Mouse (Mus musculus) left cerebral cortex, postnatal 14 days (tissue): Measurements from ENCODE around the gene Cfap126. TPM values are rescaled to one million over a fixed set of nuclear protein-coding genes. Genes with fewer than 3 reads are reported as not detected.
"Not testable (repeated sequence)": the region's sequence is repeated elsewhere in the genome, so short reads cannot be mapped to it uniquely, and the experiment has no call there.

Experiments
- DNase-seq, 2 experiments: peaks; one replicate each; pipeline ENCODE4 v3.0.0; 2021 to 2022; ENCODE audit warnings: low spot score in 2 of 2, mixed read lengths in 1 of 2
- intact Hi-C: fragments of 180-260 bp; cut with DNase I; formaldehyde crosslinking; loops from one replicate; pipeline ENCODE4 v1.15.1; 2025
- total RNA-seq, 2 experiments: library from RNA; stranded (reverse); gene quantifications; 2 replicates each; pipeline ENCODE4 v1.2.3; 2021

Gene Cfap126
- total RNA-seq, 2 experiments from 2014 or later = 0.62 to 0.74 TPM

- intact Hi-C loops = loop anchor here (10.0 kb wide), 1 partner anchor 139 kb away; the partner anchor contains the start of genes Adamts4 and Ndufs2
- DNase-seq = no peak
Observed at GRCm38 (mm10) chr1:171116280-171116679, 2.6 kb downstream of the Cfap126 start.

DNA sequence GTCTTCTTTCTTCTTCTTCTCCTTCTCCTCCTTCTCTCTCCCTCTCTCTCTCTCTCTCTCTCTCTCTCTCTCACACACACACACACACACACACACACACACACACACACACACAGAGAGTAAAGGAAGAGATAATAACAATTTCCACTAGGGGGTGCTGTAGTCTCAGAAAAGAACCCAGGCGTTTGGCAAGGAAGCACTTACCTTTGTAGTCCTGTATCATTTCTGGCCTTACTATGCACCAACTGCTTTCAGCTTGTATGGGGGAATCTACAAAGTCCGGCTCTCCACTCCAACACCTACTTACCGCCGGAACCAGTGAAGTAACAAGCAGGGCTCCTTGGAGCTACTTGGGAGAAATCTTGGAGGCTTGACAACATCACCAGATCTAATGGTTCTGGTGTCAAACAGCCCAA, 4.6 kb downstream of the Cfap126 start:
- intact Hi-C loops = loop anchor here (2.0 to 10.0 kb wide), 2 partner anchors 103 to 137 kb away; partner anchors contain the start of genes Adamts4 and Ndufs2
- DNase-seq = peak; percentile 77 to 89

DNA sequence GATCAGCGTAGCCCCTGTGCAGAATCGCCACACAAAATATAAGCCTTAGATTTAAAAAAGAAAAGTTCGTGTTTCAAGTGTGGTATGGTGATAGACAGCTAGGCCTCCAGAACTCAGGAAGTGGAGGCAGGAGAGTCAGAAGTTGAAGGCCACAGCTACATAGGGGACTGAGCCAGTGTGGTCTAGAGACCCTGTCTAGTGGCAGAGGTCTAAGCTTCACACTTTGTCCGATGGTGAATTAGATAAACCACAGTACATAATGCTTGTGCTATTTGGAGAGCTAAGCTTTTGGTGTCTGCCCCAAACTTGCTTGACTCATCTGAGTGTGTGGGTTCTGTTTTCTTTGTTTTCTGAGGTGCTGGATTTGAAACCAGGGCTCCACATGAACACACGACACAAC, 5.3 kb downstream of the Cfap126 start:
- intact Hi-C loops = loop anchor here (2.0 to 10.0 kb wide), 2 partner anchors 102 to 136 kb away; partner anchors contain the start of genes Adamts4 and Ndufs2
- DNase-seq = no peak

DNA sequence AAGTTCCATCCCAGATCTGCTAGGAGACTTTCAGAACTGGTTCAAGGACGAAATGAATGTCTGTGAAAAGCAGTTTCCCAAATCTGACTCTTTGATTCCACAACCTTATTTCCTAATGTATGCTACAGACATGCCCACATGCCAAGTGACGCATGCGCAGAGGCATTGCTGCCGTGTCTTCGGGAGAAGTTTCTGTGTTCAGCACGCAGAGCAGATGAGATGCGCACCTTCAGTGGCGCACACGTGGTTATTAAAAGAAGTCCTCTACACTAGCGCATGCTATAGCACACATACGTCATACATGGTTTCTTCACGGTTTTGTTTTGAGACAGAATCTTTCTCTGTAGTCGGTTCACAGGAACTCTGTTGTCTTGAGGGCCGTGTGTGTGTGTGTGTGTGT, 5.7 kb downstream of the Cfap126 start:
- no peak for DNase-seq
- intact Hi-C loops = loop anchor here (2.0 to 10.0 kb wide), 2 partner anchors 101 to 135 kb away; partner anchors contain the start of genes Adamts4 and Ndufs2

DNA sequence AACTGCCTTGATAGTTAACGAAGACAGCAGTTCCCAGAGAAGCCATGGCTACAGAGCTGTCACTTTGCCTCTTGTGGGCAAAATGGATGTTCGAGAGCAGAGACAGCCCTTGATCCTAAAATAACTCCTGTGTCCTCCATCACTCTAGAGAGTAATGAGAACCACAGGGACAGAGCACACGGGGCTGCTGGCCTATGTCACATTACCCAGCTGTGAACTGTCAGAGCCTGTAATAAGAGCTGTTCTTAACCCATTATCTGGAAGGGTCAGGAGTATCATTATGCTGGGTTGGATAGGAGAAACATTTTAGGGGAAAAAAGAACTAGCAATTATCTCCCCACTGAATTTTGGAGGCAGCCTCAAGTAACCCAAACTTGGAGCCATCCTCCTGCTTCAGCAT, 7.2 kb downstream of the Cfap126 start:
- intact Hi-C loops = no loop called here
- DNase-seq = no peak

DNA sequence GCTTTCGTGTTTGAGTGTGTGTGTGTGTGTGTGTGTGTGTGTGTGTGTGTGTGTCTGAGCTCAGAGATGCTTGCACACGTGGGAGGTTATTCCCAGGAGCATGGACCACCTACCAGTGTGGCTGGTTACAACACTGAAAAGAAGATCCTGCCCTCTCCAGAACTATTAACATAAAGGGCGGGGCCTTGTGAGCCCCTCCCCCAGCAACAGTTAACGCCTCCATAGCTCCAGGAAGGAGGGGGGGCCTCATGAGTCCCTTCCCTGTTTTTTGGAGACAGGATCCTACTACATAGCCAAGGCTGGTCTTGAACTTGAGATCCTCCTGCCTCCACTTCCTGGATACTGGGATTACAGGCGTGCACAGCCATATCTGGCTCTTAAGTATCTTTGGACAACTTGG, 8.1 kb downstream of the Cfap126 start:
- intact Hi-C loops = no loop called here
- DNase-seq = no peak

- no peak for DNase-seq
- intact Hi-C loops = no loop called here
Observed at GRCm38 (mm10) chr1:171122932-171123331, 9.2 kb downstream of the Cfap126 start.

DNA sequence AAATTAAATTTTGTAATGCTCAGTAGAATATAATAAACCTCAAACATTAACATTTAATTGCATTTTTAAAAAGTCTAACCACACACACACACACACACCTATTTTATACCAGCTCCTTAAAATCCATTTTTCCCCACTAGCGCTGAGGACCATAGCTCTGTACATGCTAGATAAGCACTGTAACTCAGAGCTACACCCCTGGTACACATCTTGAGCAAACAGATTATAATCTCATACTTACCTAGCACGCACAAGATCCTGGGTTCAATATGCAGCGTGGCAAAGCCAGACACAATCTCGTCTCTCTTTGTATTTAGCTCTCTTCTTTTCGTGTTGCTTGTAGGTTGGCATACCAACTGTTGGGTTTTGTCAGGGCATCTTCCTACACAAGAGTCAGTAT, 10.7 kb downstream of the Cfap126 start:
- intact Hi-C loops = no loop called here
- DNase-seq = no peak

DNA sequence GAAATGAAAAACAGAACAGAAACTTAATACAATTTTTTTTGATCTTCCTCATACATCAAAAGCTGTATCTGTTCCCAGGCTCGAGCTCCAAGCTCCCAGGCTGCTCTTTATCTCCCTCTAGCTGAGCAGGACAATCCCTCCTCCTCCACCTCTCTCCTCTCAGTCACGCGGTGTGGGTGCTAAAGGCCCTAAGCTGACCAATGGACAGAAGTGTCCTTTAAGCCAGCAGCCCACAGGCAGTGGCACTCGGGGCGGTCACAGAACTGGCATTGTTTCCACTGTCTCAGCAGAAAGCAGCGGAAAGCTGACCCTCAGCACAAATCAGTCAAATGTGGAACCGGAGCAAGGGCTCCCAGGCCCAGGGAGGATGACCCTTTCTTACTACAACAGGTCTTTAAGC, 15.5 kb downstream of the Cfap126 start:
- DNase-seq = peak; percentile 57 to 66
- intact Hi-C loops = no loop called here

- no peak for DNase-seq
- intact Hi-C loops = no loop called here
Observed at GRCm38 (mm10) chr1:171130971-171131370, 17.3 kb downstream of the Cfap126 start.

DNA sequence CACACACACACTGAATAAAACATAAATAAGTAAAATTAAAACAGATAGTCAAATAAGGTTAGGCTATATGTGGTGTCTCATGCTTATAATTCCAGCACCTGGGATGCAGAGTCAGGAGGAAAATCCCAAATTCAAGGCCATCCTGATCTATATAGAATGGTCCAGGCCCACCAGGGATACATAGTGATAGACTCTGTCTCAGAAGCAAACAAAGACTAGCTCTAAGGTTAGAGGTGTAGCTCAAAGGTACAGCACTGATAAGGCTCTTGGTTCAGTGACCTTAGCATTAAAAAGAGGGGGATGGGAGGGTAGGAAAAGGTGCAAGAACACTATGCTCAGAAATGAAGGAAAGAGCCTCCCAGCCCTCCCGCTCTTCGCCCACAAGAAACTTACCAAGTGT, 21.9 kb downstream of the Cfap126 start:
- no peak for DNase-seq
- intact Hi-C loops = no loop called here

DNA sequence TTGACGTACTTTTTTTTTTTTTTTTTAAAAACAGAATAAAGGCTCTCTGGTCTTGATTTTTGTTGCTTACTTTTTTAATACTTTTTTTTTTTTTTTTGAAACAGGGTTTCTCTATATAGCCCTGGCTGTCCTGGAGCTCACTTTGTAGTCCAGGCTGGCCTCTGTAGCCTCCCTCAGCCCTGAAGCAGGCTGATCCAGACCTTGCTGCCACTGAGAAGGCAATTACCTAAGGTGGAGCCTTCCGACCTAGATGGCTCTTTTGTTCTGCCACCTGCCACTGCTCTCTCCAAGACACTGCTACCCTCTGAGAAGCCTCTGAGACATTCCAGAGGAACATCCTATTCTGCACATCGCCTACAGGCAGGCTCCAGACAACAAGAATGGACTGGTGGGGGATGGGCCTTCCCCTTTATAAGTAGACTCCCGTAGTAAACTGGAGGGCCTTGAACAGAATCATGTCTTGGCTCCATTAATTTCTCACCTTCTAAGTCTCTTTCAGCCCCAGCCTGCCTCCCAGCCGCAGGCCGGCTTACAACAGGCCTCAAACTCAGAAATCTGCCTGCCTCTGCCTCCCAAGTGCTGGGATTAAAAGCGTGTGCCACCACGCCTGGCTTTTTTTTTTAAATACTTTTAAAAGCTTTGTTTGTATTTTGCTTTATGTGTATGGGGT, 23.9 kb downstream of the Cfap126 start:
- intact Hi-C loops, DNase-seq: not testable (repeated sequence)

GRCm38 (mm10) chr1:171142981-171143380, 29.3 kb downstream of the Cfap126 start:
- intact Hi-C loops, DNase-seq: not testable (repeated sequence)

DNA sequence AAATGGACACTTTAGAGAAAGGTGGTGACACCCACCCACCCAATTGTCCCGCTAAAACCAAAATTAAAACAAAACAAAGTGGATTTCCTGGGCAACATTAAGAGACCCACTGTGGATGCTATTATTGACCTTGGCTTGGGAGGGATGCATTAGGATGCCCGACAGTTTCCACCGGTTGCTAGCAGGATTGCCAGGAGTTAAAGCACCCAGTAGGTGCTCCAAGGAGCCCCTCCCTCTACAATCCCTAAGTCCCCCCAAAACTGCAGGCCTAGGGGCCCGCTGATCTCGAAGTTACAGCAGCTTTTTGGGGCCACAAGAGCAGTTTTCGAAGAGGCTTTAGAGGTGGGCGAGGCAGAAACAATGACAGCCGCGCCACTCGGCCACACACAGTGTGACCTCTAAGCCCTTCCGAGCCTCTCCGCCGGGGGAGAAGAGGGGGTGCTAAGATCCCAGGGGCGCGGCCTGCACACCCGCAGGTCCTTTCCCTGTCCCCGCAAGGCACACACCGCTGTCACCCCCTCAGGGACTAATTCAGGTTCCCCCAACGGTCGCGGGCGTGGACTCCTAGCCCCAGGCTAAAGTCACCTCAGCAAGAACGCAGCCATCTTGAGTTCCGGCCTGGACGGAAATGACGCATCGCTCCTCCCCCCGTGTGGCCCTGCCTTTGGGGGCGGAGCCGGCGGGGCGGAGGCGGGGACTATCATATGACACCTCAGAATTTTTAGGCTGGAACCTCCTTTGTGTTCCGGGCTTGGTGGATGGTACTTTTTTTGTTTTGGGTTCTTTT, 36.4 kb downstream of the Cfap126 start, which contains the start of the genes Sdhc and Mpz:
TSS of gene Sdhc (minus strand) at position 630 of the 787 bp plus-strand sequence.
TSS of gene Mpz (plus strand) at position 738 of the 787 bp plus-strand sequence.
- DNase-seq = peak; percentile 95 to 96
- intact Hi-C loops = no loop called here

- intact Hi-C loops = no loop called here
- peak; percentile 18 to 27 for DNase-seq
Observed at GRCm38 (mm10) chr1:171150838-171151391, 37.2 kb downstream of the Cfap126 start.

DNA sequence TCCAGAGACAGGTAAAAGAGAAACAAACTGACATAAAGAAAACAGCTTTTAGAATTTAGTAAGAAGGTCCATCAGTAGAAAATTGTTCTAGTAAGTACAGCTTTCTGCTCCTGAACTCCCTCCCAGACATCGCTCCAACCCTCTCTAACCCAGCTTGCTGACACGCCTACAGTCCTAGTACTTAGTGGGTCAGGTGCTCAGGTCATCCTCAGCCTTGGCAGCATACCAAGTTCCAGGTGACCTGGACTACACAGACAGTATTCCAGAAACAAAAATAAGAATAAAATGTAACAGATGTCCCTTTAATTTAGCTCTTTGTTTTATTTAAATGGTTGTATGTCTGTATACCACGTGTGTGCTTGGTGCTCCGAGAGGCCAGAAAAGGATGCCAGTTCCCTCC, 38.2 kb downstream of the Cfap126 start:
- intact Hi-C loops = no loop called here
- DNase-seq = no peak

DNA sequence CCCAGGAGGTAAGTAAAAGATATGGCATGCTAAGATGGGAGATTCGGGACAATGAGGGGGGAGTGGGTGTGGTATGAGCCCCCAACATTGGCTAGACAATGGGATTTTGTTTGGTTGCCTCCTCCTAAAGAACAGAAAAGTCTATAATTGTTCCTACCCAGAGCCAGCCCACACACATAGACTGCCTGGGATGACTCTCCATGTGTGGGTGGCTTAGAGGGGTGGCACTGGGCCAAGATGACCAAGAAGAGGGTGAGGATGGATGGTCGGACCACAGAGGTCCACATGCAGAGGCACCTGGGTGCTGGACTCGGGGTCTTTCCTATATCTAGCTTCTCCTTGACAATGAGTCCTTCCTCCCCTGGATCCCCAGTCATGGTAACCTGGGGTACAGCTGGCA, 42.9 kb downstream of the Cfap126 start:
- DNase-seq = no peak
- intact Hi-C loops = no loop called here

- intact Hi-C loops = no loop called here
- no peak for DNase-seq
Observed at GRCm38 (mm10) chr1:171157965-171158364, 44.2 kb downstream of the Cfap126 start.

GRCm38 (mm10) chr1:171159485-171159975, 45.8 kb downstream of the Cfap126 start:
- DNase-seq = no peak
- intact Hi-C loops = no loop called here

- intact Hi-C loops = loop anchor here (5.0 kb wide), 1 partner anchor 60 kb away; the partner anchor contains the start of gene Tomm40l
- DNase-seq = no peak
Observed at GRCm38 (mm10) chr1:171162526-171162925, 48.8 kb downstream of the Cfap126 start.
